Mouse (Mus musculus) MEL (cell line): ENCODE measurements around the gene Mal. TPM values are rescaled to one million over a fixed set of nuclear protein-coding genes. Genes with fewer than 3 reads are reported as not detected.

ENCODE experiments used
- DNase-seq: peaks from one replicate; pipeline ENCODE4 v3.0.0; 2011; ENCODE audit warnings: low read depth, low spot score
- H3K27ac ChIP-seq: 2 replicates; pipeline ENCODE4 v1.5.1; 2012; ENCODE audit warnings: low read depth, mild to moderate bottlenecking, control low read depth, low read length, moderate library complexity; ENCODE audit not compliant: control insufficient read depth
- H3K27me3 ChIP-seq, 2 experiments: fragments of 150-350 bp in 1 of 2; sonication (generic) in 1 of 2; 2 replicates each; pipeline ENCODE4 v1.6.1; 2012; ENCODE audit warnings: low read length in 2 of 2, mild to moderate bottlenecking in 2 of 2, improper control_type of control experiment in 1 of 2, moderate library complexity in 1 of 2; ENCODE audit not compliant: insufficient read depth in 2 of 2, control insufficient read depth in 1 of 2
- H3K36me3 ChIP-seq, 2 experiments: 2 replicates each; pipeline ENCODE4 v1.6.1; 2012 to 2014; ENCODE audit warnings: low read length in 2 of 2, improper control_type of control experiment in 1 of 2, inconsistent platforms in 1 of 2, mild to moderate bottlenecking in 1 of 2; ENCODE audit not compliant: insufficient read depth in 2 of 2, control insufficient read depth in 1 of 2
- H3K4me1 ChIP-seq, 2 experiments: fragments of 150-350 bp in 1 of 2; sonication (generic) in 1 of 2; 2 replicates each; pipeline ENCODE4 v1.6.1; 2012; ENCODE audit warnings: low read length in 2 of 2, improper control_type of control experiment in 1 of 2, mild to moderate bottlenecking in 1 of 2; ENCODE audit not compliant: insufficient read depth in 2 of 2, control insufficient read depth in 1 of 2
- H3K4me3 ChIP-seq, 2 experiments: fragments of 150-350 bp in 1 of 2; sonication (generic) in 1 of 2; 2 replicates each; pipeline ENCODE4 v1.5.1; 2012; ENCODE audit warnings: low read depth in 2 of 2, low read length in 2 of 2, mild to moderate bottlenecking in 2 of 2, moderate library complexity in 2 of 2, control low read depth in 1 of 2, improper control_type of control experiment in 1 of 2; ENCODE audit not compliant: control insufficient read depth in 1 of 2, insufficient read depth in 1 of 2
- H3K79me2 ChIP-seq: 2 replicates; pipeline ENCODE4 v1.6.1; 2012; ENCODE audit warnings: mild to moderate bottlenecking, low read length, moderate library complexity; ENCODE audit not compliant: control insufficient read depth, poor library complexity, insufficient read depth
- H3K9ac ChIP-seq: 2 replicates; pipeline ENCODE4 v1.6.1; 2012; ENCODE audit warnings: low read depth, mild to moderate bottlenecking, control low read depth, low read length, moderate library complexity; ENCODE audit not compliant: control insufficient read depth, poor library complexity, severe bottlenecking
- H3K9me3 ChIP-seq: fragments of 150-350 bp; sonication (generic); replicated peaks from 2 replicates; pipeline ENCODE4 v1.6.1; 2012; ENCODE audit warnings: mild to moderate bottlenecking, low read length, improper control_type of control experiment, moderate library complexity; ENCODE audit not compliant: insufficient read depth
- BHLHE40 ChIP-seq: IDR thresholded peaks from 2 replicates; pipeline ENCODE4 v1.6.1; 2012; ENCODE audit warnings: low read depth, mild to moderate bottlenecking, inconsistent platforms, low read length, improper control_type of control experiment, borderline replicate concordance
- CHD1 ChIP-seq: IDR thresholded peaks from 2 replicates; pipeline ENCODE4 v1.6.1; 2012; ENCODE audit warnings: low read depth, mild to moderate bottlenecking, inconsistent platforms, low read length, improper control_type of control experiment
- CHD2 ChIP-seq: IDR thresholded peaks from 2 replicates; pipeline ENCODE4 v1.6.1; 2011; ENCODE audit warnings: low read length, improper control_type of control experiment
- CTCF ChIP-seq, 3 experiments: IDR thresholded peaks in 2 of 3; conservative IDR thresholded peaks in 1 of 3; 2 replicates each; pipeline ENCODE4 v1.5.1; 2011 to 2012; ENCODE audit warnings: low read length in 3 of 3, low read depth in 2 of 3, mild to moderate bottlenecking in 2 of 3, improper control_type of control experiment in 1 of 3, inconsistent platforms in 1 of 3, mixed read lengths in 1 of 3, moderate library complexity in 1 of 3; ENCODE audit not compliant: control insufficient read depth in 1 of 3, insufficient read depth in 1 of 3, poor library complexity in 1 of 3, severe bottlenecking in 1 of 3
- ELF1 ChIP-seq: IDR thresholded peaks from 2 replicates; pipeline ENCODE4 v1.6.1; 2014; ENCODE audit warnings: low read depth, mild to moderate bottlenecking, inconsistent platforms, low read length, improper control_type of control experiment, moderate library complexity
- EP300 ChIP-seq, 2 experiments: IDR thresholded peaks; 2 replicates each; pipeline ENCODE4 v1.6.1; 2011; ENCODE audit warnings: improper control_type of control experiment in 2 of 2, low read length in 2 of 2, low read depth in 1 of 2, mild to moderate bottlenecking in 1 of 2
- GABPA ChIP-seq: IDR thresholded peaks from 2 replicates; pipeline ENCODE4 v1.6.1; 2012; ENCODE audit warnings: low read depth, mild to moderate bottlenecking, inconsistent platforms, low read length, improper control_type of control experiment, moderate library complexity
- HCFC1 ChIP-seq: IDR thresholded peaks from 2 replicates; pipeline ENCODE4 v1.6.1; 2012; ENCODE audit warnings: low read depth, mild to moderate bottlenecking, inconsistent platforms, low read length, improper control_type of control experiment, moderate library complexity
- MAX ChIP-seq: IDR thresholded peaks from 2 replicates; pipeline ENCODE4 v1.6.1; 2011; ENCODE audit warnings: low read length, improper control_type of control experiment
- MEF2A ChIP-seq: IDR thresholded peaks from 2 replicates; pipeline ENCODE4 v1.6.1; 2014; ENCODE audit warnings: low read depth, mild to moderate bottlenecking, inconsistent platforms, low read length, improper control_type of control experiment; ENCODE audit not compliant: poor library complexity, insufficient replicate concordance, severe bottlenecking; ENCODE audit errors: extremely low read depth
- NELFE ChIP-seq: IDR thresholded peaks from 2 replicates; pipeline ENCODE4 v1.6.1; 2011; ENCODE audit warnings: low read depth, low read length, improper control_type of control experiment
- POLR2AphosphoS2 ChIP-seq: IDR thresholded peaks from 2 replicates; pipeline ENCODE4 v1.6.1; 2011; ENCODE audit warnings: low read length, improper control_type of control experiment
- POLR2AphosphoS5 ChIP-seq: IDR thresholded peaks from 2 replicates; pipeline ENCODE4 v1.6.1; 2012; ENCODE audit warnings: low read depth, borderline replicate concordance, mild to moderate bottlenecking, inconsistent platforms, low read length, moderate library complexity, mixed read lengths
- TAL1 ChIP-seq: IDR thresholded peaks from 2 replicates; pipeline ENCODE4 v1.6.1; 2012; ENCODE audit warnings: mild to moderate bottlenecking, inconsistent platforms, low read length, moderate library complexity, mixed read lengths
- TBP ChIP-seq: IDR thresholded peaks from 2 replicates; pipeline ENCODE4 v1.8.0; 2011; ENCODE audit warnings: low read depth, low read length, improper control_type of control experiment
- ZKSCAN1 ChIP-seq: IDR thresholded peaks from 2 replicates; pipeline ENCODE4 v1.6.1; 2012; ENCODE audit warnings: low read depth, mild to moderate bottlenecking, inconsistent platforms, low read length, improper control_type of control experiment, moderate library complexity
- ZMIZ1 ChIP-seq: IDR thresholded peaks from 2 replicates; pipeline ENCODE4 v1.6.1; 2012; ENCODE audit warnings: low read depth, mild to moderate bottlenecking, inconsistent platforms, low read length, improper control_type of control experiment, moderate library complexity
- ZNF384 ChIP-seq: IDR thresholded peaks from 2 replicates; pipeline ENCODE4 v1.6.1; 2012; ENCODE audit warnings: low read depth, mild to moderate bottlenecking, inconsistent platforms, low read length, improper control_type of control experiment
- polyA plus RNA-seq, 2 experiments: library from polyadenylated mRNA; stranded (reverse) in 1 of 2; unstranded in 1 of 2; fragments of >175 nt in 1 of 2; fragments of >200 nt in 1 of 2; gene quantifications; 2 replicates each; pipeline versions ENCODE4 v1.2.1 to v1.2.4; 2012; ENCODE audit warnings: low replicate concordance in 2 of 2, low read depth in 1 of 2; ENCODE audit not compliant: insufficient read length in 2 of 2, insufficient read depth in 1 of 2, missing spikeins in 1 of 2
- total RNA-seq: library from RNA; depleted of rRNA; stranded (reverse); fragments of 300-350 nt; gene quantifications from 2 replicates; pipeline ENCODE4 v1.2.3, GENCODE M21; 2012

Mal gene
- total and polyA plus RNA-seq, 3 experiments = not detected

- TF ChIP-seq ZKSCAN1 (no peak), POLR2AphosphoS2 (no peak), NELFE (no peak), ZMIZ1 (no peak), EP300 (IDR thresholded peaks at IDR 0.05; ENCODE audit: low read depth in 1 of 2, low read length in 2 of 2) (no peak), MAX (no peak), POLR2AphosphoS5 (no peak), MEF2A (no peak)
- Histone ChIP-seq H3K27me3 (peaks cover 3 to 10% of the 10 kb centered on the region in 2 experiments; a peak in 3 of 4 replicates), H3K9me3 (no peaks in the 10 kb centered on the region), H3K4me1 (no peaks in the 10 kb centered on the region), H3K4me3 (no peak overlapping the region), H3K79me2 (no peaks in the 10 kb centered on the region), H3K9ac (no peak overlapping the region), H3K27ac (no peak overlapping the region), H3K36me3 (no peaks in the 10 kb centered on the region)
- DNase-seq = no peak
These were observed 12.5 kb downstream of the Mal start for GRCm38 (mm10) chr2:127643728-127644704.

DNA sequence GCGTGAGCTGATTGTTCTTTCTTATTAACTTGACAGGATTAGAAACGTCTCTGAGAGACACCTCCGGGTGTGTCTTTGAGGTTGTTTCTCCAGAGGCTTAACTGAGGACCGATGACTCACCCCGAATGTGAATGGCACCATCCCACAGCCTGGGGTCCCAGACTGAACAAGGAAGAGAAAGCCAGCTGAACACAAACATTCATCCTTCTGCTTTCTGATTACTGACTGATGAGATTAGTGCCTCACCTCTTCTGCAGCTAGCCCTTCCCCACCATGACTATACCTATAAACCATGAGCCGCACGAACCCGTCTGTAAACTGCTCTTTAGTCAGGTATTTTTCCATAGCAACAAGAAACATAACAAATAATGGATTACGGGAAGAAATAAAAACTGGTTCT lies 17.5 kb downstream of the Mal start:
- H3K27ac ChIP-seq = no peak overlapping the region
- no peaks in the 10 kb centered on the region for H3K79me2 ChIP-seq
- H3K4me3 ChIP-seq = no peak overlapping the region
- DNase-seq = no peak
- H3K36me3 ChIP-seq = no peaks in the 10 kb centered on the region
- peaks cover 2 to 13% of the 10 kb centered on the region in 2 experiments for H3K27me3 ChIP-seq
- no peak overlapping the region for H3K9ac ChIP-seq
- no peaks in the 10 kb centered on the region for H3K9me3 ChIP-seq
- no peaks in the 10 kb centered on the region for H3K4me1 ChIP-seq
- no peak for TF ChIP-seq GABPA
- no peak for TF ChIP-seq CHD2

DNA sequence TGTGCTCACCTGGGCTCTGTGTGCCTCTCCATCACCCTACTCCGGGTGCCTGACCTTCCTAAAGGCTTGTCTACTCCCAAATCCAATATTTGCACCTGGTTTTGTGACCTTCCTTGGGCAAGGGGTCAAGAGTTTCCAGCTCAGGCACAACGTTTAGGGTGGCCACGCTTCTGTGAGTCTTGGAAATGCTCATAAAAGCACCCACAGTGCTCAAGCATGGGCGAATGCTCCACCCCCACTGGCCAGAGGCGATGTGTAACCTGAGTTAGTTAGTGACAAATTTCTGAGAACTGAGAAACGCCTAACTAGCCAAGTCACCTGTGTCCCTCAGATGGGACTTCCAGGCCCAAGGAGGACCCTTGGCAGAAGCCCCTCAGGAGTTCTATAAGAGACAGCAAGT lies 20.9 kb downstream of the Mal start:
- Histone ChIP-seq H3K79me2 (no peaks in the 10 kb centered on the region), H3K4me3 (no peak overlapping the region), H3K9ac (no peak overlapping the region), H3K27ac (no peak overlapping the region), H3K27me3 (peaks cover 3 to 11% of the 10 kb centered on the region in 2 experiments), H3K9me3 (no peaks in the 10 kb centered on the region), H3K36me3 (no peaks in the 10 kb centered on the region), H3K4me1 (no peaks in the 10 kb centered on the region)
- TF ChIP-seq ZMIZ1 = no peak
- no peak for TF ChIP-seq CHD2
- TF ChIP-seq HCFC1 = no peak
- TF ChIP-seq TAL1 = no peak
- TF ChIP-seq ZNF384 = no peak
- no peak for TF ChIP-seq ELF1
- no peak for TF ChIP-seq CHD1
- TF ChIP-seq MAX = no peak
- no peak for TF ChIP-seq BHLHE40
- no peak for TF ChIP-seq TBP
- TF ChIP-seq CTCF (IDR thresholded peaks at IDR 0.05 in 2 of 3, conservative IDR thresholded peaks at IDR 0.05 in 1 of 3; ENCODE audit: control insufficient read depth in 1 of 3, insufficient read depth in 1 of 3, low read depth in 2 of 3, low read length in 3 of 3, poor library complexity in 1 of 3, severe bottlenecking in 1 of 3) = no peak
- no peak for TF ChIP-seq POLR2AphosphoS5
- DNase-seq = no peak
